Mouse (Mus musculus) left cerebral cortex, adult 8-10 months (tissue): Measurements from ENCODE around the gene 2310022A10Rik. TPM values are rescaled to one million over a fixed set of nuclear protein-coding genes. Genes with fewer than 3 reads are reported as not detected.

Experiments used
- DNase-seq, 2 experiments: peaks; one replicate each; pipeline ENCODE4 v3.0.0; 2022; ENCODE audit warnings: low spot score in 2 of 2
- total RNA-seq, 4 experiments: library from RNA; stranded (reverse); gene quantifications; 2 replicates each; pipeline ENCODE4 v1.2.4; 2022

The 2310022A10Rik gene
- total RNA-seq, 4 experiments from 2014 or later: 26.1 to 34.5 (median 31.0) TPM

DNA sequence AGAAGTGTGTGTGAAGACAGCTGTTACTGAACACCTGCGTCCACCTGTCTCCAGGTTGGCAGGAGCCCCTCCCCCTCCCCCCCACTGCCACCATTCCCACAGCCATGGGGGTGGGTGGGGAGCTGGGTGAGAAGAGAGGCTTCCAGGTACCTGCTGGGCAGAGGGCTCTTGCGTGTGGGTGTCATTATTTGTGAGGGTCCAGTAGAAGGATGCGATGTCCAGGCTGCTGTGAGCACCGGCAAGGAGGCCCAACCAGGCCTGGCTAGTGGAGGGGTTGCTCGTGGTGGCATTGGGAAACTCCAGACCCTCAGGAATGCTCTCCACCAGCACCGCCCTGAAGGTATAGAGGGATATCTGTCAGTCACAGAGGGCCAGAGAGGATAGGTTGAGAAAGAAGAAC is 12.1 kb upstream of the 2310022A10Rik start:
- no peak for DNase-seq

DNA sequence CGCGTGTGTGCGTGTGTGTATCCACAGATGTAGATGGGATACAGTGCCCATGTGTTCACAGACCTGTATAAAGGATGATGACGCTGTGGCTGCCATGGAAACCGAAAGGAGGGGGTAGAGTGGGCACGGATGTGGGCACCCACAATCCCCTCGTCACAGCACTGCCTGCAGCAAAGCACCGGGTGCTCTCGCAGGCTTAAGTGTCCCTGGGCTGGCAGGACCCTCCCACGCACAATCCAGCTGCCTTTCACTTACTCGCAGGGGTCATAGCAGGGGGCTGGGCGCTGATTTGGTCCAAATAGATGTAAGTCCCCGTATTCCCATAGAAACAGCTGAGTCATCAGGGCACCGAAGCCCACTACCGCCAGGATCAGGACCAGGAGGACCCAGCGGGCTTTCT is 11.6 kb upstream of the 2310022A10Rik start:
- peak; percentile 80 to 96 for DNase-seq

DNA sequence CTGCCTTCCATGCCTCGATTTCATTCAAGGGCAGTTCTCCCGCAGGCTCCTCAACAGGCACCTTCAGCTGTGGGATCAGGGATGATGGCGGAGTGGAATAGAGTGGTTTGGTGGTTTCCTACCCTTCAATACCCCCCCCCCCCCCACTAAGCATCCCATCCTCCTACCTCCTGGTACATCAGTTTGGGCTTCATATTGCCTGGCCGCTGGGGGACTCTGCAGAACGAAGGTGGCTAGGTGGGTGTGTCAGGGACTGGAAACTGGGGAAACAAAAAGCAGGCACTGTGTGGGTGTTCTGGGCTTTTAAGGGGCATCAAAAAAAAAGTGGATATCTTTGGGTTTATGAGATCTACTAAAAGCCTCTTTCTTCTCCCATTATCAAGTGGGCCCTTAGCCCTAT is 11.1 kb upstream of the 2310022A10Rik start:
- DNase-seq: no peak

DNA sequence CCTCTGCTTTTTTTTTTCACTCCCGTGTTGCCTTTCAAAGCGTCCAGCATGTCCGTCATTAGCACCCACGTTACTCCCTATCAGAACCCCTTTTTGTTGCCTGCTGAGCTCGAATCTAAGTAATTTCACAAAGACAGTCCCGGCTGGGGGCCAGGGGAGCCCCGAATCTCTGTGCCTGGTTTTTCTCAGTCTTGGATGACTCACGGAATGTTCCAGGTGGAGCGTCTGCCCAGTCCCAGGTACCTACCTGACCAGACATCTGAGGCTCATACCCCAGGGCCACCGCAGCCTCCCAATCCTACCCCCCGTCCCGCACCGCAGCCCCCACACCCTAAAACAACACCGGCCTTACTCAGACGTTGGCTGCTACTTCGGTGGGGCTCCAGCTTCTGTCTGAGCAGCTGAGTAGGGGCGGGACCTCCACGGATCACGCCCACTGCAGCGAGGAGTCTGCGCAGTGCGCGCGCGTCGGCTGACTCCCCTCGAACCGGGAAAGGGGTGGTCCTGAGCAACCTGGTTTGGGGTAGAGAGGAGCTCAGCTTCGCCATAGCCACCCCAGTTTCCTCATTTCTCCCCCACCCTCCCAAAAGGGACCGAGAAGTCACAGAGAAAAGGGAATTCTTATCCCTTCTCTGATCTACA is 10.5 kb upstream of the 2310022A10Rik start:
- DNase-seq: peak; percentile 76 to 89

DNA sequence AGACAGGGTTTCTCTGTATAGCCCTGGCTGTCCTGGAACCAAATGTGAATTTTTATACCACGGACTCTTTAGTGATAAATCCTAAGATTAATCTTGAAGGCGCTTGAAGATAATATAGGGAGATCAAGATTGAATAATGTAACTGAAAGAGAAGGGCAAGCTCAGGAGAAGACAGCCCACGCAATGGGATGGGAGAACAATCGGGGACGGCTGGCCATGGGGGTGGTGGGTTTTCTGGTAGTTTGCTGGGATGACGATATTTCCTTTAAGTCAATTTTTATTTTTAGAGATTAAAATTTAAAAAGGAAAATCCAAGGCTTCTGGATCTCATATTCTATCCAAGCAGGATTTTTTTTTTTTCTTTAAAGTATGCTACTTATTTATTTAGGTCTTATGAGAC is 10.0 kb upstream of the 2310022A10Rik start:
- DNase-seq: no peak

DNA sequence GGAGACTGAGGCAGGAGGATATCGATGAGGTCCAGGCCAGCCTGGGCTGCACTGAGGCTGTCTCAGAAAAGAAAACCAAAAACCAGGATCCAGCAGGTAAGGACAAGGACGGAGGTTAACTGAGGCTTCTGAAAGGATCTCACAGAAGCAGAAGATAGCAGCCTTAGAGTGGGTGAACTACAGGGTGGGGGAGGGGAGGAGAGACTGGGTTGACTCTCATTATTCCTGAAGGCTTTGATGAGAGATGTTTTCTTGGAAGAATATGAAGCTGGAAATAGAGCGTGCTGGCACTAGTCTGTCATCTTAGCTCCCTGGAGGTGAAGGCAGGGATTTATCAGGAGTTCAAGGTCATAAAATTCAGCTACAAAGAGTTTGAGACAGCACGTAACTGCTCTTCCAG is 9.2 kb upstream of the 2310022A10Rik start:
- no peak for DNase-seq

DNA sequence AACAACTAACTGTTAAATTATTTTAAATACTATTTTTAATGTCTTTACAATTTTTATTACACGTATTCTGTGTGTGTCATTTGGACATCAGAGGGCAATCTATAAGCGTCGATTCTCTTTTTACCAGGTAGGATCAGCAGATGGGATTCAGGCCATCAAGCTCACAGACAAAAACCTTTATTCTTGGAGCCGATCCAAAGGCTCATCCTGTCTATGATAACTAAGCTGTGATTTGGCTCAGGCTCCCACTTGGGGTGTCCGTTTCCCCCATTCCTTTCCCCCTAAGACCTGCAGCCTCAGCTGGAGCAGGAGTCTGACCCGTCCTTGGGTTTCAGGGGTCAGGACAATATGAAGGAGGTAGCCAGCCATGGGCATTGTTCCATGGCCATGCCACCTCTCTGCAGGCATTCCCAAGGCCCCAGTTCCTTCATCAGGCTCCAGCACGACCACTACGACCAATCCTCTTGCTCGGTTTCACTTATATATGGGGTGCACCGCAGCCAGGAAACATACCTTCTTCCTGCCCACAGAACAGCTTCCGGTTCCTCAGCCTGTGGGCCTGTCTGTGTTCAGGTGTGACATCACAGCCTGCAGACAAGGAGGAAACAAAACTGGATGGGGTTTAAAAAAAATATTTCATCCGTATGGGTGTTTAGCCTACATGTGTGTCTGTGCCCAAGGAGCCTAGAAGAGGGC is 8.2 kb upstream of the 2310022A10Rik start:
- no peak for DNase-seq

DNA sequence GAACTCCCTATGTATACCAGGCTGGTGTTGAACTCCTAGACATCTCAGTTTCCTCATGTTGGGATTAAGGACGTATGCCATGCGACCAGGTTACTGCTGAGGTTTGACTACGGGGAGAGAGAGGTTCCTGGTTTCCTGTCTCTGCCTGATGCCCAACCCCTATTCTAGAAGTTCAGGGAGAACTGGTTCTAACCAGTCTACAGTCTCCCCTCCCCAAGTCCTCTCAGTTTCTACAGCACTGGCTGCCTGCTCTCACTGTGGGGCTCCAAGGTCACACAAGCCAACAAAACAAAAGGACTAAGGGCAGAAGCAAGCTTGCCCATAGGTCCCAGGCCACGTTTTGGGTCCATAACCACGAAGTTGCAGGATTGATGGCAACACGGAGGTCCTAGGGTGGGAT is 3.4 kb upstream of the 2310022A10Rik start:
- no peak for DNase-seq

DNA sequence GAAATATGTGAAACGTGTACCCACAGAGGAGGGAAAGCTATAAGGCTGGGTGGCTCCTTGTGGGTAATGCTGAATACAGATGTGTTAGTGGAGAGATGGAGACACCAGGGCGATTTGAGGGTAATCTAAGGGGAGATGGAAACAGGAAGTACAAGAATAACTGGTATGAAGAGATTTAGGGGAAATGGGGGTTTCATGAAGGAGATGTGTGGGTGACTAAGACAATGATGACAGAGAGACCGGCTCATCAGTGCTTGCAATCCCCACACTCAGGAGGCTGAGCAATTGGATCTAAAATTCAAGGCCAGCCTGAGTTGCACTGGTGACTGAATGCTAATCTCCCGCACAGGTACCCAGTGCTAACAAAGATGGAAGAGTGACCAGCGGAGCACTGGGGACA is 963 bp upstream of the 2310022A10Rik start:
- no peak for DNase-seq

DNA sequence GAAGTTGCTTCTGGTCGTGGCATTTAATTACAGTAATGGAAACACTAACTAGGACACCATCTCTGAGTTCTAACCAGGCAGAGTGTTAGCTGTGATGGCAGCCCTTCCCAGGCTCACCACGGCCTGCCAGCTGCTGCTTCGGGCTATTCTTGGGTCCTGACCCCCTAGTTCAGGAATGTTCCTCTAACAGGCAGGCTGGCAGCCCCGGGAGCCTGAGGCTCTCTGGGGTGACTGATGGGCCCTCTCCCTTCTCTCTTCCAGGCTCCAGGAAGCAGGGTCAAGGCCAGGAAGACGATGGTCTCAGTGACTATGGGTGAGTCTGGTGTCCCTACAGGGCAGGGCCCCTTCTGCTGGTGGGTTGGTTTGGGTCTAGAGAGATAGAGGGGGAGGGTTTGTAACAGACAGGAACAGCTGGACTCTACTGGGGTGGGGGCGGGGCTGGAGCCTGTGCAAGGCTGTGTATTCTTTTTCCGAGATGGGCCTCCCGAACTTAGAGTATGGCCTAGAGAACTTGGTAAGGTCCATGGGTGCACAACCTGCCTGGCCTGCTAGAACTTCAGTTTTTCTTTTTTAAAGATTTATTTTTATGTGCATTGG is 7.4 kb downstream of the 2310022A10Rik start:
- no peak for DNase-seq

DNA sequence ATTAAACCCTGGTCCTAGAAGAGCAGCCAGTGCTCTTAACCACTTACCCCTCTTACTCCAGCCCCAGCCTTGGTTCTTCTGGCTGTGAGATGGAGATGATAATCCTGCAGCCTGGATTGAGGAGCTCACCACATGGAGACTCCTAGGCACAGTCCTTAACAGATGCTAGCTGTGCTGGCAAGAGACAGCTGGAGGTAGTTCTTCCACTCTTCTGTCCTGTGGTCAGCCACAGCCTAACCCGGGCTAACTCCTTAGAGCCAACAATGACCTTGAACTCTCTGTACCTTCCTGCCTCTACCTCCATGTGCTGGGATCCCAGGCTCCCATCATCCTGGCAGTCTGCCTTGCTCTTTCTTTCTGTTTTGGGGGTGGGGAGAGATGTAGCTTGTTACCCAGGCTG is 7.9 kb downstream of the 2310022A10Rik start:
- DNase-seq: no peak

DNA sequence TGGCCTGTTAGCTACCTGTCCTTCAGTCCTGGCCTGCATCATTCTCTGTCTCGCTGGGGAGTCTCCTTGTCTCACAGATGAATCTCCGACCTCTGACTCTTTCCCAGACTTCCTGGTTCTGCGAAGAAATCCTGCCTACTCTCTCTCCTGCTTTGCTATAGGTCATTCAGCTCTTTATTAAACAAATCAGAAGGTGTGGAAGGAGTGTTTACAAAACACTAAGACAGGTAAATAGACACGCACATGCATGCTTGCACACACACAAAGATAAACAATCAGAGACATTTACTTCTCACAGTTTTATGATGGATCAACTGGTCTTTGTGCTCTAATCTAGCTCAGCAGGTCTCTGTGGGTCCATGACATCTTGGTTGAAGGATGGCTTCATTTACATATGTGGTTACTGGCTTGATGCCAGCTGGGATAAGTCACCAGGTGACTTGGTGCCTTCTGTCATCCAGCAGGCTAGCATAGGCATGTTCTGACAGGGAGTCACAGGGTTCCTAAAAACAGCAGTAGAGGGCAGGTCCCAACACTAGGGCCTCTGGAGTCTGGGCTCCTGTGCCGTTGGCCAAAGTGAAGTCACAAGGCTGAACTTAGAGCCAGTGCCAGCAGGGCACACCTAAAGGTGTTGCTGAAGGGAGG is 16.7 kb downstream of the 2310022A10Rik start:
- DNase-seq: no peak

DNA sequence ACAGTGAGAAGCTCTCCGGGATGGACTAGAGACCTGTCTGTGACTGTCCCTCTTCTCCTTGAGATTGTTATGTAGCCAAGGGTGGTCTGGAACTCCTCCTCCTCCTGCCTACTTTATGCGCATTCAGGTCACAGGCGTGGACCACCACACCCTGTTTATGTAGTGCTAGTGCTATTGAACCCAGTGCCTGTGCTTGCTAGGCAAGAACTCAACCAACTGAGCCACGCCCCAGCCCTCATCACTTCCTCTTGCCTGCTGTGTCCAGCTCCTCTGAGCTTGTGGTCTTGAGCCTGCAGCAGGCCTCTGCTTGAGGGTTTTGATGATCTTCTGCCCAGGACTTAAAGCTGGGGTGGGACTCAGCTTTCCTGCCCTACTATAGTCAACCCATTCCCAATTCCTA is 19.1 kb downstream of the 2310022A10Rik start:
- no peak for DNase-seq

DNA sequence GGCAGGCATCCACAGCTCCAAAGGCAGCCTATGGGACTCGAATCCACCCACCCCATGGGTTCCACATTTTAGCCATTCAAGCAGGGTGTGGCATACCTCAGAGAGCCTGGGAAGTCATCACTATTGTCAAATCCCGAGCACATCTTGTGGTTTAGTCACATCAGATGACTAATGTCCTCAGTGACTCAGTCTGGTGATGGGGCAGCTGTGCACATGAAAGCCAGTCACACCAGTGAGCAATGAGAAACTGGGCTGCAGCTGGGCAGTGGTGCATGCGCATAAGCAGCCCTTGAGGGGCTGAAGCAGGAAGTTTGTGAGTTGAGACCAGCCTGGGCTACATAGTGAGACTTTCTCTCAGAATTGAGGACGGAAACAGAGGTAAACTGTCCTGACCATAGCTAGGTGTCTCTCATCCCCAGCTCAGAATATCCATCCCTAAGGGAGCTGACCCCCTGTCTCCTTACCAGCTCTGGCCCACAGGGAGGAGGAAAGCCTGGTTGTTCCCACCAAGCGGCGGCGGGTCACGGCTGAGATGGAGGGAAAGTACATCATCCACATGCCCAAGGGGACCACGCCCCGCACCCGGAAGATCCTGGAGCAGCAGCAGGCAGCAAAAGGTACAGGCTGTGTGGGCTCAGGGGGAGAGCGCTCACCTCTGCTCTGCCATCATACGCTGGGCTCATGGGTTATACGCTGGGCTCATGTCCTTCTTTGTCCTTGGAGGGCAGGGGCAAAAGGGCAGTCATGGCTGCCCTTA is 21.3 kb downstream of the 2310022A10Rik start:
- no peak for DNase-seq

DNA sequence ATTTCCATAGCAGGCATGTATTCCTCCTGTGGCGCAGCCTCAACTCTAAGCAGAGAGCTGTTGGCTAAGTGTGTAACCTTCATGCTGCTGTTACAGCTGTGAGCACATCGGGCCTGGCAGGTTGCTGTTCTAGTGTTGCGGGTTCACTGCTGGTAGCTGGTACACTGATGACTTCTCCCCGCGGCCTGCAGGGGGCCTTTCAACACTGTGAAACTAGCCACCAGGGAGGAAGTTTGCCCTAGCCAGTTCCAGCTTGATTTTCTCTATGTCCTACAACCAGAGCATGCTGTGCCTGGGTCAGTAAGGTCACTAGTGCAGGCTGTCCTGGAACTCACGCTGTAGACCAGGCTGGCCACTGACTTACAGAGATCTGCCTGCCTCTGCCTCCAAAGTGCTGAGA is 23.9 kb downstream of the 2310022A10Rik start:
- DNase-seq: no peak

DNA sequence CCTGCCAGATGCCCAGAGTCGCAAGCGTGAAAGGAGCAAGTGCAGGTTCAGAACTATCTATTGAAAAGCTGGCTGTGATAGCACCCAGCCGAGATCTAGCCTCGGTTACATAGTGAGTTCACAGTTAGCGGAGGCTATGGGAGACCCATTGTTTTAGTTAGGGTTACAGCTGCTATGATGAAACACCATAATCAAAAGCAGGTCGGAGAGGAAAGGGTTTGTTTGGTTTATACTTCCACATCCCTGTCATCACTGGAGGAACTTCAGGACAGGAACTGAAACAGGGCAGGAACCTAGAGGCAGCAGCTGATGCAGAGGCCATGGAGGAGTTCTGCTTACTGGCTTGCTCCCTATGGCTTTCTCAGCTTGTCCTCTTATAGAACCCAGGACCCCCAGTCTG is 24.6 kb downstream of the 2310022A10Rik start:
- DNase-seq: no peak

DNA sequence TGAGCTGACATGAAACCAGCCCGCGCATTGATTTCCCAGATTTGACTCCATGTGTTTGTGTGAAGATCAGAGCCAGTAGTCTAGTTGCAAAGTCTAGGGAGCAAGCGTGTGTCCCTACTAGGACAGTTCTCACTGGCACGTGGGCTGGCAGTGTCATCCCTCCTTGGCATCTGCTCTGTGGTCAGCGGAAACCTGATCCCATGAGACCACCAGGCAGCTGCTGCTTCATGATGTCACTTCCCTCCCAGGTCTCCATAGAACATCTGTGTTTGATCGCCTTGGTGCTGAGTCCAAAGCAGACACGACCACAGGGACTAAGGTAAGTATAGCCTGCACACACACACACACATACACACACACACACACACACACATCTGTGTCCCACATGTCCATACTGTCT is 25.4 kb downstream of the 2310022A10Rik start:
- DNase-seq: no peak

DNA sequence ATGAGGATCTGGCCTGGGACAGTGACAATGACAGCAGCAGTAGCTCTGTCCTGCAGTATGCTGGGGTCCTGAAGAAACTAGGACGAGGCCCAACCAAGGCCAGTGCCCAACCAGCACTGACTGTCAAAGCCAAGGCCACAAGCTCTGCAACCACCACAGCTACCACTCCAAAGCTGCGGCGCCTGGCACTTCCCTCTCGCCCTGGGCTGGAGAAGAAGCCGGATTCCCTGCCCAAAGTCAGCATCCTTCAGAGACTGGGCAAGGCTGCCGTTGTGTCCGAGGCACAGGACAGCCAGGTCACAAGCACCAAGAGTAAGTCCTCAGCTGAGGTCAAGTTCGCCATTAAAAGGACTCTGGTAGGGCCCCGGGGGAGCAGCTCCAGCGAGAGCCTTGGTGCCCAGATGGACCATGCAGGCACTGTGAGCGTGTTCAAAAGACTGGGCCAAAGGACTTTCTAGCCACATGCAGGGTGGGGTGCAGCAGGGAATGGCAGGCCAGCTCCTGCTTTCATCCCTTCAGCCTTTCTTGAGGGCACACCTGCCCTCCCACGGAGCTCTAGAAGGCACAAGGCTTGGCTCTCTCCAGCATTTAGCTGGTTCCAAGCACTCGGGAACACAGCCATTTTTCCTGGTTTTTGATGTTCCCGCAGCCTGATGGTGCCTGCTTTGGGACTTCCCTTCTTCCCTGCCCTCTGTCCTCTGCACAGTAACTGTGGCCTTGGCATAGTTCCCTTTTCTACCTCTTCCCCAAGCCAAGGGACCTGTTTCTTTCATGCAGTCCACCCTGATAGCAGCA is 27.5 kb downstream of the 2310022A10Rik start:
- no peak for DNase-seq

DNA sequence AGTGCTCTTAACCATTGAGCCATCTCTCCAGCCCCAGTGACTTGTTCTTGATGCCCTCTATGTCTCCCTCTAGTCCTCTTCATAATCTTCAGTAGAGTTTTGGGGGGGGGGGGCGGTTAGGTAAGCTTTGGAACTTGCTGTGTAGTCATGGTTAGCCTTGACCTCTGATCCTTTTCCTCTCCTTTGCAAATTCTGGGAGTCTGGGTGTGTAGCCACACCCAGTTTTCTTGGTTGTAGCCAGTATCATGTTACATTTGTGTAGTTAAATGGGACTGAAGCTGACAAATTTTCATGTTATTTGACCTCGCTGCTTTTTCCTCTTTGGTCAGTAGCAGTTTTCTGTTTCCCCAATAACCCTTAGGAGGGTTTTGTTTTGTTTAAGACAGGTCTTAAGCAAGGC is 33.8 kb downstream of the 2310022A10Rik start:
- no peak for DNase-seq

DNA sequence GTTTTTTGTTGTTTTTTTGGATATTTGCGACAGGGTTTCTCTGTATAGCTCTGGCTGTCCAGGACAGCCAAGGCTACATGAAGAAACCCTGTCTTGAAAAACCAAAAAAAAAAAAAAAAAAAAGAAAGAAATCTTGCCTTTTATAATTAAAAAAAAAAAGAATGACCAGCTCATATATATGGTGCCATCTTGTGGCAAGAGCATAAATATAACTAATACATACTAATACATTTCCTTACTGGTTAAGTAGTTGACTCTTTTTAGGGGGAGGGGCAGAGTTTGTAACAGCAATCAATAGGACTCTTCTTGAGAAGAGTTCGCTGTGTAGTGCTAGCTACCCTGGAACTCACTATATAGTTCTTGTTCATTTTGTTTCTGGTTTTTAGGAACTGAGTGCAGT is 34.7 kb downstream of the 2310022A10Rik start:
- no peak for DNase-seq

DNA sequence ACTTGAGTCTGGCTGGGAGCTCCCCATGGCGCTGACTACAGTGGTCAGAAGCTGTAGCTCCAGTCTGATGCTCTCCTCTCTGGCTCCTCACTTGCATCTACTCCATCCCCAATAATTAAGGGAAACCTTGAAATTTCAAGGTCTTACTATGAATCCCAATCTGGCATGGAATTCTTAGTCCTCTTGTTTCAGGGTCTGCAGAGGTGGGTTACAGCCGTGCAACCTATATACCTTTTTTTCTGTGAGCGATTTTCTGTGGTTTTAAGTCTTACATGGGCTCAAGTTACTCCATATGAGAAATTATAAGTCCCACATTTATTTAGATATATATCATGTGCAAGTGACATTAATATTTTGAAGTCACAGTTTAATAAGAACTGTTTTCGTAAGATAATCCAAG is 37.1 kb downstream of the 2310022A10Rik start:
- no peak for DNase-seq
